Mouse (Mus musculus) G1E (cell line): ENCODE data around the gene Trpm8. TPM values are rescaled to one million over a fixed set of nuclear protein-coding genes. Genes with fewer than 3 reads are reported as not detected.

Source experiments
- ATAC-seq: 2 replicates; pipeline ENCODE4 v1.8.0; 2016; ENCODE audit warnings: mild to moderate bottlenecking; ENCODE audit not compliant: insufficient number of reproducible peaks, poor library complexity, low FRiP score, severe bottlenecking; ENCODE audit errors: extremely low read depth
- DNase-seq: peaks from one replicate; pipeline ENCODE4 v3.0.0; 2012; ENCODE audit warnings: low spot score
- H3K27me3 ChIP-seq: 2 replicates; pipeline ENCODE4 v1.6.1; 2012; ENCODE audit warnings: mild to moderate bottlenecking, low read length, inconsistent platforms; ENCODE audit not compliant: insufficient read depth
- H3K36me3 ChIP-seq: replicated peaks from 2 replicates; pipeline ENCODE3; 2012; ENCODE audit warnings: mild to moderate bottlenecking, inconsistent platforms
- H3K4me1 ChIP-seq: 2 replicates; pipeline ENCODE4 v1.6.1; 2012; ENCODE audit warnings: low read depth, low read length, inconsistent platforms, mixed read lengths; ENCODE audit not compliant: insufficient read depth
- H3K4me3 ChIP-seq: 2 replicates; pipeline ENCODE4 v1.5.1; 2012; ENCODE audit warnings: low read depth, mild to moderate bottlenecking, inconsistent platforms, low read length, moderate library complexity, mixed read lengths
- H3K9me3 ChIP-seq: replicated peaks from 2 replicates; pipeline ENCODE4 v1.6.1; 2012; ENCODE audit warnings: inconsistent platforms
- CTCF ChIP-seq: IDR thresholded peaks from 2 replicates; pipeline ENCODE4 v1.5.1; 2012; ENCODE audit warnings: low read depth, low read length, inconsistent platforms, mixed read lengths
- GATA1 ChIP-seq: IDR thresholded peaks from 2 replicates; pipeline ENCODE4 v1.6.1; 2012; ENCODE audit warnings: borderline replicate concordance, low read length, inconsistent platforms, mixed read lengths
- GATA2 ChIP-seq: IDR thresholded peaks from 2 replicates; pipeline ENCODE4 v1.6.1; 2012; ENCODE audit warnings: low read depth, low read length, inconsistent platforms, borderline replicate concordance
- POLR2AphosphoS5 ChIP-seq: IDR thresholded peaks from 2 replicates; pipeline ENCODE4 v1.6.1; 2012; ENCODE audit warnings: low read depth, low read length, inconsistent platforms; ENCODE audit not compliant: insufficient replicate concordance
- TAL1 ChIP-seq: conservative IDR thresholded peaks from 2 replicates; pipeline ENCODE4 v1.6.1; 2012; ENCODE audit warnings: low read depth, low read length, inconsistent platforms, mixed read lengths
- polyA plus RNA-seq: library from polyadenylated mRNA; stranded (reverse); fragments of >175 nt; gene quantifications from 2 replicates; pipeline ENCODE4 v1.2.3, GENCODE M21; 2012
- total RNA-seq, 2 experiments: library from RNA; stranded (forward) in 1 of 2; stranded (reverse) in 1 of 2; fragments of 200-1000 nt in 1 of 2; fragments of >200 nt in 1 of 2; fragmentation: Nextera tagmentation in 1 of 2; gene quantifications; 2 replicates each; pipeline ENCODE4 v1.2.3; 2014 to 2017

Gene Trpm8
- total and polyA plus RNA-seq, 3 experiments = not detected

DNA sequence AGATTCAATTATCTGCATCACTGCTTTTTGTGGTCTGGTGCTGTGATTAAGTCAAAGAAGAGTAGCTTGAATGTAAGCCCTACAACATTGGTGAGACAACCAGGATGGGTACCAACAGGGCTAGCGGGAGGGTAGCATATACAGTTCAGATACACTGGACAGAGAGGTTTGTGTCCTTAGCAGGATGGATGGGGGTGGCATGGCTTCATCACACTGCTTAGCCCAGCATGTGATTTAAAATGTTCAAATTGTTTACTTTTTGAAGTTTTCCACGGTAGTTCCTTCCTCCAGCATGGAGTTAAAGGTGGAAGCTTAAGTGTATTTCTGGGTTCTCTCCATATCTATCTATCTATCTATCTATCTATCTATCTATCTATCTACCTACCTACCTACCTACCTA is 11.7 kb downstream of the Trpm8 start:
- H3K36me3 ChIP-seq = no peaks in the 10 kb centered on the region
- TF ChIP-seq GATA2 = no peak
- TF ChIP-seq TAL1 = no peak
- no peak for TF ChIP-seq CTCF
- TF ChIP-seq GATA1 = no peak
- TF ChIP-seq POLR2AphosphoS5 = no peak
- DNase-seq = no peak
- H3K9me3 ChIP-seq = no peaks in the 10 kb centered on the region
- peaks cover 23% of the 10 kb centered on the region for H3K27me3 ChIP-seq
- ATAC-seq = no peak
- H3K4me3 ChIP-seq = no peak overlapping the region
- H3K4me1 ChIP-seq = no peaks in the 10 kb centered on the region

DNA sequence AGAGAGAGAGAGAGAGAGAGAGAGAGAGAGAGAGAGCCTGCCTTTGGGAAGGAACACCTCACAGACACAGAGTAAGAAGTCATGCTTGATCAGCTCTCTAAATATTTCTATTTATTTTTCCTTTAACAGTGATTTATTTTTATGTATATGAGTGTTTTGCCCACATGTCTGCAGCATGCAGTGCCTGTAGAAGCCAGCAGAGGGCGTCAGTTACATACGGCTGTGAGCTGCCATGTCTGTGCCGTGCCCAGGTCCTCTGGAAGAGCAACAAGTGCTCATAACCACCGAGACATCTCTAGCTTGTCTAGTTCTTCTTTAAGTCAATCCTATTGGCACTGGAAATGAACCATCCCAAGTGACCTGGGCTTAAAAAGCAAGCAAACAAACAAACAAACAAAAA is 12.5 kb downstream of the Trpm8 start:
- no peaks in the 10 kb centered on the region for H3K36me3 ChIP-seq
- no peaks in the 10 kb centered on the region for H3K9me3 ChIP-seq
- no peak overlapping the region for H3K4me3 ChIP-seq
- H3K27me3 ChIP-seq = peaks cover 19% of the 10 kb centered on the region
- DNase-seq = no peak
- TF ChIP-seq CTCF (peak; percentile 97), GATA2 (no peak)
- no peak for ATAC-seq
- H3K4me1 ChIP-seq = no peaks in the 10 kb centered on the region

DNA sequence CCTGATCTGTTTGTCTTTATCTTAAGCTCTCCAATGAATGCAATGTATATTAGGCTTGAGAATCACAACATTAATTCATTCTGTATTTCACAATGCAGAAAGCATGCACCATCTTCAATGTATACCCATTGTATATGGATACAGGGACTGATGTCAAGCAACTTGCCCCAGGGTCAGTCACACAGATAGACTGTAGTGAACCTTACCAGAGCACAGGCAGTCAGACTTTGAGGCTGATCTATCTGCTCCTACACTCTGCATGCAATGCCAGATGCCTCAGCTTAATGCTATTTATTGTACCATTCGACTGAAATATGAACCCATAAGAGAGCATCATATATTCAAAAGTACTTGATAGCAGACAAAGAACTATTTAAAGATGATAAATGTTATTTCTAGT is 13.1 kb downstream of the Trpm8 start:
- Histone ChIP-seq H3K9me3 (no peaks in the 10 kb centered on the region), H3K36me3 (no peaks in the 10 kb centered on the region), H3K4me1 (no peaks in the 10 kb centered on the region), H3K4me3 (no peak overlapping the region), H3K27me3 (peaks cover 17% of the 10 kb centered on the region)
- no peak for ATAC-seq
- DNase-seq = no peak
- TF ChIP-seq GATA1 (no peak), GATA2 (no peak), TAL1 (no peak), POLR2AphosphoS5 (no peak), CTCF (no peak)

DNA sequence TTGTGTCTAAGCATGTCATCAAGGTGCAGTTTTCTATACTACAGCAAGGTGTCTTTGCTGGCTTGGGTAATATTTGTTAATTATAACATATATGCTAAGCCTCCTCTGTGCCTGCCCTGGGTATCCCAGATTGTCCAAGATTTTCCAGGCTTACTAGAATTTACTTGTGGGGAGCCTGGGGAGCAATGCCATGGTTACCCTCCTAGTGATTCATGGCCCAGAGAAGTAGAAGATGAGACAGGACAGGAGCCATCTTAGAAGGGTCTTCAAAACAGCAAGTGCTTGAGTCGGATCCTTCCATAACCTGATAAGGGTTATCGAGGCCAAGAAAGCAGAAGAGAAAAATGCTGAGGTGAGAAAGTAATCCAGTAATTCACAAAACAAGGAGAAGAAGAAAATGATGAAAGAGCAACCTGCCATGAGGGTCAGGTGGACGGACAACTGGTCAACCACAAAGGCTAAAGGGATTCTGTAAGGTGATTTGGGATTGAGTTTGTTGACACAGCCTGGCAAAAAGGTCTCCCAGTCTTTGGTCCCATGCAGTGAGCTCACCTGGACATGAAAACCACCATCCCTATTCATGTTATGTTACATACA is 14.0 kb downstream of the Trpm8 start:
- H3K4me1 ChIP-seq = no peaks in the 10 kb centered on the region
- no peaks in the 10 kb centered on the region for H3K36me3 ChIP-seq
- peaks cover 11% of the 10 kb centered on the region for H3K27me3 ChIP-seq
- no peak overlapping the region for H3K4me3 ChIP-seq
- H3K9me3 ChIP-seq = no peaks in the 10 kb centered on the region
- DNase-seq (no peak), ATAC-seq (no peak)
- TF ChIP-seq GATA2 = no peak
- TF ChIP-seq TAL1 = no peak
- no peak for TF ChIP-seq CTCF
- TF ChIP-seq POLR2AphosphoS5 = no peak
- TF ChIP-seq GATA1 = no peak

DNA sequence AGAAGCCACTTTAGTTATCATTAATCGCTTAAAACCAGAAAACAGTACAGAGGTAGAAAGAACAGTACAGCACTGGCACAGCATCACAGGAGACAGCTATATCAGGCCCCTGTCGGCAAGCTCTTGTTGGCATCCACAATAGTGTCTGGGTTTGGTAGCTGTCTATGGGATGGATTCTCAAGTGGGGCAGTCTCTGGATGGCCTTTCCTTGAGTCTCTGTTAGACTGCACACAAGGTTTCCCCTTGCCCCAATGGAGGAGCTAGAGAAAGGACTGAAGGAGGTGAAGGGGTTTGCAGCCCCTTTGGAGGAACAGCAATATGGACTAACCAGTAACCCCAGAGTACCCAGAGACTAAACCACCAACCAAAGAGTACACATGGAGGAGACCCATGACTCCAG is 14.6 kb downstream of the Trpm8 start:
- no peak for DNase-seq
- TF ChIP-seq TAL1 (no peak), CTCF (no peak), GATA2 (no peak), GATA1 (no peak), POLR2AphosphoS5 (no peak)
- H3K4me3 ChIP-seq = no peak overlapping the region
- no peak for ATAC-seq
- H3K9me3 ChIP-seq = no peaks in the 10 kb centered on the region
- no peaks in the 10 kb centered on the region for H3K36me3 ChIP-seq
- no peaks in the 10 kb centered on the region for H3K4me1 ChIP-seq
- peaks cover 8% of the 10 kb centered on the region for H3K27me3 ChIP-seq

DNA sequence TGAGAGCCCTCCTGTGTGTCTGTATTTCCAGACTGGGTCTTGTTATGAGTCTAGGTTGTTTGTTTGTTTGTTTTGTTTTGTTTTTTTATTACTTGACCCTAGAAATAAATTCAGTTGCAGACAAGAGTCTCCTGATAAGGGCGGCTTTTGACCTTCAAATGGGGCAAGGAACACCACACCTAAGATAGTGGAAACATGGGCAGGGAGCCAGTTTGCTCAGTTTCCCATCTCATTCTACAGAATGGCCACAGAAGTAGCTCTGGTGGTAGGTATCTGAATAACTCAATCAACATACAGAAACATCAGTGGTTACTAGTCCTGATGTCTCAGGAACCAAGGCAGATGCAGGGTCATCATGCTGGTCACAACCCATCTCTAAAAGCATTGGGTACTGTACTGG is 17.2 kb downstream of the Trpm8 start:
- TF ChIP-seq CTCF (no peak), TAL1 (no peak), POLR2AphosphoS5 (no peak), GATA1 (no peak), GATA2 (no peak)

More for the DNA sequence above, 17.2 kb downstream of the Trpm8 start:
- Histone ChIP-seq H3K27me3 (peaks cover 7% of the 10 kb centered on the region), H3K9me3 (no peaks in the 10 kb centered on the region), H3K4me3 (no peak overlapping the region), H3K36me3 (no peaks in the 10 kb centered on the region), H3K4me1 (no peaks in the 10 kb centered on the region)
- ATAC-seq (no peak), DNase-seq (no peak)
